Mouse (Mus musculus) left cerebral cortex, adult 9 months (tissue): ENCODE measurements around the gene Spag5.
A peak's percentile ranks its signal among the peaks of the same experiment; 100 is the strongest.

ENCODE experiments used
- DNase-seq, 2 experiments: peaks; one replicate each; pipeline ENCODE4 v3.0.0; 2022; ENCODE audit warnings: low spot score in 2 of 2

The Spag5 gene

DNA sequence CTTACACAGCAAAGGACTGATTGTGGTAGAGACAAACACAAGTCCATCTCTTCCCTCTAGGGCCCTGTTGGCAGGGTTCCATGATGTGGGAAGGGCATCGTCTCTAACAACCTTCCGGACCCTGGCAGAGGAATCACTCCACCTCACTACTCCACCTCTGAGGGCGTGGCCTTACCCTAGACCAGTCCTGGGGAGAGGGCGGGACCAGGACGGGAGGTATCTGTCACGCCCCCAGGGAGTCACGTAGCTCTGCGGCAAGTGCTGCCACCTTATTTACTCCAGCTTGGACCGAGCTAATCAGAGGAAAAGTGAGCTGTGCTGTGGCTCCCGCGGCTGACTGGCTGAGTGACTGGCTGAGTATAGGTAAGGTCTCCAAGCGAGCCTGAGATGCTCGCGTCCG is 21.5 kb downstream of the Spag5 start, which contains the start of gene Aldoc:
Aldoc (plus strand) TSS at position 109 of the 400 bp plus-strand sequence.
- peak; percentile 73 to 84 for DNase-seq

- DNase-seq: no peak
Observed at GRCm38 (mm10) chr11:78324000-78324785, 22.9 kb downstream of the Spag5 start.

GRCm38 (mm10) chr11:78324965-78325364 is 23.6 kb downstream of the Spag5 start:
- DNase-seq: no peak

DNA sequence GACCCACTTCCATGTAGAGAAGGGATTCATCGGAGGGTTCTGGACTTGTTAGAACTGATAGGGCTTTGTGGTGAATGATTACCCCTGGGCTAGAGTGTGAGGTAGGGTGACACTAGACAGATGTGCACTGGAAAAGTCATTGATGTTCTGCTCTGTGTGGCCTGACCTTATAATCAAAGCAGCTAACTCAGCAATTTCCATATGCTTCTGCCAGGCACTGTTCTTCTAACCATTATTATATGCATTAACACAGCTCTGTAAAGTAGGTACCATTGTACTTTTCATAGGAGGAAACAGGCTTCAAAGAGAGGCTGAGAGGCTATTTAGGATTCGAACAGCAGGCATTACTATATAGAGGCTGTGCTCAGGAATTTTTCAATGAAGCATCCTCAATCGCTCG is 25.9 kb downstream of the Spag5 start:
- no peak for DNase-seq

DNA sequence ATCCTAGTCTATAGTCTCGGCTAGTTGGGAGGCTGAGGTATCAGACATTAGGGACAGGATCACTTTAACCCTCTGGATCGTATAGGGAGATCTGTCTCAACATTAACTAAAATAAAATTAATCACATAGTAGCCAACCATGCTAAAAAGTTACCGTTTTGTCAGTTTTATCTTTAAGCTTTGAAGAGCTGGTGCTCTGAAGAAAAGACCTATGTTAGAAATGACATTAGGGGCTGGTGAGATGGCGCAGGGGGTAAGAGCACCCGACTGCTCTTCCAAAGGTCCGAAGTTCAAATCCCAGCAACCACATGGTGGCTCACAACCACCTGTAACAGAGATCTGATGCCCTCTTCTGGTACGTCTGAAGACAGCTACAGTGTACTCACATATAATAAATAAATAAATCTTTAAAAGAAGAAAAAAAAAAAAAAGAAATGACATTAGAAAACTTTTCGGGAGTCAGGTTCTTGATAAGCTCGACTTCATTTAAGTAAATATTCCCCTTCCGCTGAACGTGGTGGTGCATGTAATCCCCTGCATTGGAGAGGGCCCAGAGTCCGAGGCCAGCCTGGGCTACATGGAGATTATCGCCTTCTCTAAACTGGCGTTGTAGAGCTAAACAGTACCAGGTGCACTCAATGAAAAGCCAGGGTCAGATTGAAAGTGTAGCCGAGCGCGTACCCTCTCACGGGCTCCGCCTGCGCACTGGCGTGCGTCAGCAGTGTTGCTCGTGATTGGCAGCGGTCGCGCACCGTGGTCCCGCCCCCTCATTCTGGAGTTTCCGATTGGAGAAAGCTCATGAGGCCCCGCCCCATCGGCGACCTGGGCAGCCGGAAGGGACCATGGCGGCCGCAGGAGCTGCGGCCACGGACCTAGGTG is 26.5 kb downstream of the Spag5 start, which contains the start of gene Pigs:
Pigs (plus strand) TSS at position 782 of the 878 bp plus-strand sequence.
- peak; percentile 78 to 95 for DNase-seq

- DNase-seq: no peak
Observed at GRCm38 (mm10) chr11:78328512-78329056, 27.3 kb downstream of the Spag5 start.

- no peak for DNase-seq
Observed at GRCm38 (mm10) chr11:78332676-78333075, 31.3 kb downstream of the Spag5 start.

DNA sequence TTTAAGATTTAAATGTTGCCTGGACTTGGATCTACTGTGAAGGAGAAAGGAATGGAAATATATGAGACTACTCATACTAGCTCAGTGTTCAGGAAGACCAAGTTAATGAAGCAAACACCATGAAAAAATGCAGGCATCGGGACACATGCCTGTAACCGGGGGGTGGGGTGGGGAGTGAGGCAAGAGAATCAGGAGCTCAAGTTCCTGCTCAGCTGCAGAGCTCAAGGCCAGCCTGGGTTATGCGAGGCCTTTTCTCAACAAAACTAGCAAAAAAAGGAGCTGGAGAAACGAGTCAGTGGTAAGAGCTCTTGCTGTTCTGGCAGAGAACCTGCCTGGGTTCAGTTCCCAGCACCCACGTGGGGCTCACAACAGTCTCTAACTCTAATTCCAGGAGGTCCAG is 32.7 kb downstream of the Spag5 start:
- DNase-seq: no peak

- DNase-seq: no peak
Observed at GRCm38 (mm10) chr11:78337040-78337439, 35.7 kb downstream of the Spag5 start.

DNA sequence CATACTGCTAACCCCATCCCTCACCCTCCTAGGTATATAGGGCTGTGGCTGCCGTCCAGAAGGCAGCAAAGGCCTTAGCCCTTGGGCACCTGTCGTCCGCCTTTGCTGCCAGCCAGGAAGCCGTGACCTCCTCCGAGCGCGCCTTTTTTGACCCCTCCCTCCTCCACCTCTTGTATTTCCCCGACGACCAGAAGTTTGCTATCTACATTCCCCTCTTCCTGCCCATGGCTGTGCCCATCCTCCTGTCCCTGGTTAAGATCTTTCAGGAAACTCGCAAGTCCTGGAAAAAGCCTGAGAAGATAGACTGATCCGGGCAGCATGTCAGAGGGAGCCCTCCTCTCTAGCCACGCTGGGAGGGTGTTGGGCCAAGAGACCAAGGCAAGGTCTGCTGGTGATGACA is 40.4 kb downstream of the Spag5 start:
- DNase-seq: no peak

GRCm38 (mm10) chr11:78343381-78344327 is 42.3 kb downstream of the Spag5 start, which contains the start of gene Unc119:
Gene Unc119, plus strand, starts transcription at chr11:78343482.
- peak in 1 of 2 experiments; percentile 58 for DNase-seq

GRCm38 (mm10) chr11:78344328-78344889 is 43.1 kb downstream of the Spag5 start:
- DNase-seq: no peak

DNA sequence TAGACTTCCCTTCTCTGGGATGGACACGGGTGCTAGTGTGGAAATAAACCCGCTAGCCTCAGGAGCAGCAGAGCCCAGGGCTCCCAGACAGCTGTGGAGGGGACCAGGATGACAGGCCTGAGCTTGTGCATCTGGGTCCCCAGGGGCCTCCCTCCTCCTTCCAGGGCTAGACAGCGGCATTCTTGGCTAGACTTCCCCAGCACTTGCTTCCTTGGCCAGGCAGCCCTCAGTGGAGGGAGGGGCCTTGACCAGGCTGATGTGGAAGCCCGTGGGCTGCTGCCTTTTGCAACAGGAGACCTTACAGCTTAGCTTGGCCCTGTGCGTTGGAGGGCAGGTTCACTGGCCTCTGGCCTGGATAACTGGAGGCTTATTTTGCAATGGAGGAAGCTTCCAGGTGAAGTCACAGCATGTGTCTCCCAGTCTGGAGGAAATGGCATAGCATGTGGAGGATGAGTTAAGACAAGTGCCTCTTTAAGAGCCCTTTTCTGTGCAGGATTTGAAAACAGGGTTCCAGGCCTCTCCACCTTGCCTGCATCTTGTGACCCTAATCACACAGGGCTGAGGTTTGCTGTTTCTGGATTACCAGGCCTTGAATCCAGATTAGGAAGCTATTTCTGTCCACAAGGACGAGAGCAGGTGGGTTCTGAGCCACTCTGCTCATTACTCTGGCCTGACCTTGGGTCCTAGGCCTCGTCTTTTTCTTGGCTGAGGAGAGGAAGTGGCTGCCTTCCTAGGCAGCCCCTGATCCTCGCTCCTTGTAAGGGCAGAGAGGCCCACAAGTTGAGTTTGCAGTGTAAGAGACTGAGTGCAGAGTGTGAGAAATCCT is 43.8 kb downstream of the Spag5 start:
- no peak for DNase-seq

DNA sequence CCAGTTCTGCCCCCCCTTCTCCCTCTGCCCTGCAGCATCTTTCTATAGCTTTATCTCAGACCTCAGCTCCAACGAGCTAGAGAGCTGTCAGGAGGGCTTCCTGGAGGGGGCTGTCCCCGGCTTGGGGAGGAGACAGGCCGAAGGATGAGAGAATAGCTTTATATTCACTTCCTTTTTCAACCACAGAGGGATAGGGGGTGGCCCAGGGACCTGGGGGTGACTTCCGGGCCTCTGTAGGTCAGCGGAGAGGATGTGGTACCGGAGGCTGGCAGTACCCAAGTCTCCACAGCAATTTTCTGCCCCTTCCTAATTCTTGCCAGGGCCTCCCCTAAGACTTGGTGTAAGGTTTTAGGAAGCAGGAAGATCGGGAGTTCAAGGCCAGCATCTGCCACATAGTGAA is 44.5 kb downstream of the Spag5 start:
- no peak for DNase-seq

DNA sequence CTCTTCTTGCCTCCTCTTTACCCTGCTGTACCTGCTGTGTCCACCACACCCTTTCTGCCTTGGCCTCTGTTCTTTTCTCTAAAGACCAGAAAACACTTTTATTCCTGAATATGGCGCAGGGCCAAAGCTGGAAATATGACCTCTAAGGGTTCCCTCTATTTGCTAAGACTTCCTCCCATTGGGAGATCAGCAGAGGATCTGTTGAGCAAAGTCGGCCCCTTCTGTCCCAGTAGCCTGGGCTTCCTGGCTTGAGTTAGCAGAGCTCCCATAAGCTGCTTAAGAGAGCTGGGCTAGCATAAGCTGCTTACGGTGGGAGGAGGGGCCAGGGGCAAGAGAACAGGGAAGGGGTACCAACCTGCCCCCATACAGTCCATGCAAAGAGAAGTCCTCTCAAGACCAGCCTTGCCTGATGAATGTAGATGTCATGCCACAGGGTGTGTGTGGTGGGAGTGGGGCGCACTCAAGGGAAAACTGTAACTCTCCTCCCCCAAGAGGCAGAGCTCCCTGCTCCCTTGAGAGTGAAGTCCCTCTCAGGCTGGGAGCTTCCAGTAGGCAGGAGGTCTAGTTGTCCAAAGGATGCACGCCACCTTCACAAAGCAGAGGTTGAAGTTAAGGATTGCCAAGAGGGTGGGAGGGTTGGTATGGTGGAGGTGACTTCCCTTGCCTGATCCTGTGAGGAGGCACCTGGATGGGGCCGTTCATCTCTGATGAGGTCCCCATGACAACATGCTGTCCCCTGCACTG is 45.2 kb downstream of the Spag5 start:
- DNase-seq: no peak

DNA sequence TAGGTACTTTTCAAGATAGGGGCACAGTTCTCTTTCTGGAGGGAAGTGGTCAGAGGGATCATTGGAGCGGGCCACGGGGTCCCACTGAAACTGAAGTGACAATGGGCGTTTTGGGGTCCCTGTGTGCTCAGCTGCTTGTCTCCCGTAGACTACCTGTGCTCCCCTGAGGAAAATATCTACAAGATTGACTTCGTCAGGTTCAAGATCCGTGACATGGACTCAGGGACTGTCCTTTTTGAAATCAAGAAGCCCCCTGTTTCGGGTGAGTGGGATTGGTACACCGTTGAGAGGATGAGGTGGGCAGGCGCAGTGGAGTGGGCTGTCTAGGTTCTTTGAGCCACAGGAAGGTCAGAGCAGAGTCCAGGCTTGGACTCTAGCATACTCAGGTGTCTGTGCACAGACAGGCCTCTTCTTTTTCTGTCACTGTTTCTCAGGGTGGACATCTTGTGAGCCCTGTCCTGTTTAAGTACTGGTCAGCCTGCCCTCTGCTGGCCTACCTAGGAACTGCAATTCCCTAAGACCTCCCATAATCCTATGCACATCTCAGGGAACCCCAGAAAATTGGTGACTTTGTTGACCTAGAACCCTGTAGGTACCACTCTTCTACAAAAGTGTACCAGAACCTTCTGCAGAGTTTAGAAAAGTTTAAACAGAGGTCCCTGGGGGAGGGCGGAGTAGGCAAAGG is 45.9 kb downstream of the Spag5 start:
- peak in 1 of 2 experiments; percentile 79 for DNase-seq

DNA sequence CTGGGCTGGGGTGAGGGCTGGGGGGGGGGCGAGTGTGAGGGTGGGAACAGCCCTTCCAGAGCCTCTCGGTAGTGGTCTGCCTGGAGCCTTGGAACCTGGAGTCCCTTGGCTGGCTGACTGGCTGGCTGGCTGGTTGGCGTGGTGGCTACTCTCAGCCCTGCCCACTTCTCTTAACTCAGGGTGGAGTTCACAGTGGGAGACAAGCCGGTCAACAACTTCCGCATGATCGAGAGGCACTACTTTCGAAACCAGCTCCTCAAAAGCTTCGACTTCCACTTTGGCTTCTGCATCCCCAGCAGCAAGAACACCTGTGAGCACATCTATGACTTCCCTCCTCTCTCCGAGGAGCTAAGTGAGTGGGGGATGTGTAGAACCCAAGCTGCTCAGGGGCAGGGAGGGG is 46.6 kb downstream of the Spag5 start:
- DNase-seq: no peak

- no peak for DNase-seq
Observed at GRCm38 (mm10) chr11:78348474-78348873, 47.1 kb downstream of the Spag5 start.
